Mouse (Mus musculus): ENCODE results near the gene Serpina3n. TPM values are rescaled to one million over a fixed set of nuclear protein-coding genes. Genes with fewer than 3 reads are reported as not detected.
"Not testable (repeated sequence)": the region's sequence is repeated elsewhere in the genome, so short reads cannot be mapped to it uniquely, and the experiment has no call there.

Serpina3n gene
- total RNA-seq, 2 experiments from 2014 or later, result 0.50 to 0.54 TPM

DNA sequence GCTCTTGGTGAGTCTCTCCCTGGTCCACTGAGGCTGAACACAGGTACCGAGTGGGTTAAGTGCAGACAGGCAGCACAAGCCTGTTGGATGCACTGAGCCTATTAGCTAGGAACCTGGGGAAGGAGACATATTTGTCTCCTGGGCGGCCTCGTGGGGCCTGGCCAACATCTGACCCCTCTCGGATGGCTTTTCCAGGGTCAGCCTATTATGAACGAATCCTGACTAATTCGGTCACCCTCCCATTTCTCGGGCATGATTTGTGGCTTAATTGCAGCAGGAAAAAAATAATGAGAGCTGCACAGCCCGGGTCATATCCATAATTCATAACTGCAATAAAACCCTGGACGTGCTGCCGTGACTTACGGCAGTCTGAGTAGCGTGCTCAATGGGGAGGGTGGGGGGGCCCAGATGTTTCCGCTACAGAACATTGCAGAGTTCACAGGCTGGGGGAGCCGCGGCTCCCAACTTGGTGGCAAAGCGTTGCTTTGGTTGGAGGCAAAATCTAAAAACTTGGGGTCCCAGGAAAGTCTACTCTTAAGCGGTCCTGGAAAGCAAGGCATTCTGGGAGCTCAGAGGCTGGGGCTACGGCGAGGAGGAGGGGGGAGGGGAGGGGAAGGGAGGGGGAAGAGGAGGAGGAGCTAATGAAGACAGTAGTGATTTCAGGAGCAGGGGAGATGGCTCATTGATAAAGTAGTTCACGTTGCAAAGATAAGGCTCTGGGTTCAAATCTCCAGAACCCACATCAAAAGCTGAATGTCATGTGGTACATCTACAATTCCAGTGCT lies 27.6 kb downstream of the Serpina3n start:
- DNase-seq, result no peak

DNA sequence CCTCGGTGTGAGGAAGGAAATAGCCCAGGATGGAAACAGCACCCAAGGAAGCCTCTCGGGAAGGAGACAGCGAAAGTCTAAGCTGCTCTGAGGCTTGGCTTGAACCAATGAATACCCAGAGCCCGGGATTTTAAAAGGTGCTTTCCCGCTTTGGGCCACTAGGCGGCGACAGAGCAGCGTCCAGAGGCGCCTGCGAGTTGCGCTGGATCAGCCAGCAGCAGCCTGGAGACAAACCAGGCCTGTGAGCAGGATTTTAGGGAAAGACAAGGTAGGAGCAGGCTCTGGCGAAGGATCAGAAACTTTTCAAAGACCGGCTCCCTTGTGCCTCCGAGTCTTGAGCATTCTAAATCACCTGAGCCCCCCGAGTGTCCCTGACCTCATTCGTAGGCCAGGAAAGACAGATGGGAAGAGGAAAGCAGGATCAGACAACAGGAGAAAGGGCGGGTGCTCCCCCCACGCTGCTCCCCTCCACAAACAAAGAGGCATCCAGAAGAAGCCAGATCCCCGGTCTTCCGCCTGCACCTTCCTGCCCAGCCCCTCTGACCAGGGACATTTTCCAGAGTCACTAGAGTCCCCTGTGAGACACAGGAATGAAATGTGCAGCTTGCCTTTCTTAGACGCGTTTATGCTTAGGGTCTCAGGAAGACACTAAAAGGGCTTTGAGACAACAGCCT lies 33.7 kb downstream of the Serpina3n start:
- DNase-seq, result peak; percentile 93

- DNase-seq, result peak; percentile 39
Observed at GRCm38 (mm10) chr12:104443716-104444115, 37.2 kb downstream of the Serpina3n start.

DNA sequence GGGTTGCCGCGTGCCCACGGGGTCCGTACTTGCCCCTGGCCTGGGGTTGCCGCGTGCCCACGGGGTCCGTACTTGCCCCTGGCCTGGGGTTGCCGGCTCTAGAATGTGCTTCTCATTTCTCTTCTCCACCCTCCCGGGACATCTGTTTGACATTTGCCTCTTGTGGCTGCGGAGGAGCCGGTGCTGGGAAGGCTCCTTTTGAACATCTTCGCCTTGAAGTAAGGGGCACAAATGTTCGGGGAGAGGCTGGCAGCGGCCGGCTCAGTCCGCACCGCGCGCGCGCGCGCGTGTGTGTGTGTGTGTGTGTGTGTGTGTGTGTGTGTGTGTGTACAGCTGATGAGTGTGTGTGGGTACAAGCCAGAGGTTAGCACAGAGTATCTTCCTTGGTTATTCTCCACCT lies 40.5 kb downstream of the Serpina3n start:
- not testable (repeated sequence) for DNase-seq

DNA sequence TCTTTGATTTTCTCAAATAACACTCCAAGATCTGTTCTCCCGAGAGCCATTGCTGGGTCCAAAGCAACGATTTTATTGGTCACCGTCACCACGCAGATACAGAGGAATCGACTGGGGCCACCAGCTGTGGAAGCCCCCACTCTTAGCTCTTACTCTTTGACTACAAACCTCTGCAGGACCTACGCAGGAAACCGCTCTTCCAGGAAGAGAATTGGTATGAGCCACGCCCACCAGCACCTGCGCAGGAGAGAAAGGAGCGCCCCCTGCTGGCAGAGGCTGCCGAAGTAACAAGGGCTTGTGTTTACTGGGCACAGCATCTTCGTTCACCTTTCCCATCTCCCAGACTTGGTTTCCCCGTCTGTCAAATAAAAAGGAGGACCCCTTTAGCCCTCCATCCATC lies 41.6 kb downstream of the Serpina3n start:
- DNase-seq, result peak; percentile 49

DNA sequence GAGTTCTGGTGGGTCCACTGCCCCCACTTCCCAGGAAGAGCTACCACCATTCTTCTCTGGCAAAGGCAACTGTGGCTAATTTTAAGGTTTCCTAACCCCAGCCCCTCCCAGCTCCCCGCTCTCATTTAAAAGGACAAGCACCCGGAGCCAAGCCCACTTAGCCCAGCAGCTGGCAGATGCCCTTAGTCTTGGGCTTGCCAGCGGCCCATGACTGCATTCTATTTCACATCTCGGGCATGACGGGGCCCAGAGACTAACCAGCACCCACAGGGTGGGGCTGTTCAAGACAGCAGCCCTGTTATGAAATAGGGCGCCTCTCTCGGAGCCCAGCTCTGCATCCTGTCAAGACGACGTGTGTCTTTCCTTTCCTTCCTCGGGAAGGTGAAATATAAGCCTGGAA lies 43.7 kb downstream of the Serpina3n start:
- DNase-seq, result no peak

DNA sequence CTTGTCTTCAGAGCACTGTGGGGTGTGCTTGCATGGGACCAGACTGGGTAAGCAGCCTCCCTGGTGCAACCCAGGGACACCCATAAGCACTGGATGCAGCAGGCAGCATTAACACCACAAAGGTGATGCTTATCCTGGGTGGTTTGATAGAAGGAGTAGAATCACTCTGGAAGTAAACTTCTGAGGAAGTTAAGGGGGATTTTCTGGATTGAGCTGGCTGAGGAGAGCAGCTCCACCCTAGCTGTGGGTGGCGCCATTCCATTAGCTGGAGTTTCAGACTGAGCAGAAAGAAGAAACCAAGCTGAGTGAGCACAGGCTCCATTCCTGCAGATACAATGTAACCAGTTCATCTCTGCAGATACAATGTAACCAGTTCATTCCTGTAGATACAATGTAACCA lies 46.5 kb downstream of the Serpina3n start:
- no peak for DNase-seq

DNA sequence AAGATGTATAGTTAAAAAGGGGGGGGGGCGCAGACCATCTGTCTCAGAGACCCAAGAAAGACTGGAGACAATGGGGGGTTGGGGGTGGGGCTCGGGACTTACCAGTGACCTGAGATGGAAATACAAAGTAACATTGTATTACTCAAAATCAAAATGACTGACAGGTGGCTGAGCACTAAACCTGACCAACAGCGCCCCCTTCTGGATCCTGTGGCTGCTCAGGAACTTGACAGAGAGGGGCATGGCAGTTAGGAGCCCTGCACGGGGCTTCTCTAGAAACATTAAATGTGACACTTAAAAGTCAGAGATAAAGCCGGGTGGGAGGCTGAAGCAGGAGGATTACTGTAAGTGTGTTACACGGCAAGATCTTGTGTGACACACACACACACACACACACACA lies 52.8 kb downstream of the Serpina3n start:
- DNase-seq, result no peak

- no peak for DNase-seq
Observed at GRCm38 (mm10) chr12:104461372-104461771, 54.8 kb downstream of the Serpina3n start.

Other genes starting within 250 kb of the Serpina3n start
- gene Serpina3f, start 192.2 kb upstream of the Serpina3n start, total RNA-seq (2021), result not detected
- gene Serpina3g, start 170.5 kb upstream of the Serpina3n start, total RNA-seq (2021), result 1 to 10 TPM in 1 of 2 experiments, under 1 TPM in 1; 0.83 to 1.7 TPM
- 1 to 10 TPM in 1 of 2 experiments, under 1 TPM in 1; 0.31 to 1.0 TPM for gene Serpina3i, start 143.6 kb upstream of the Serpina3n start, total RNA-seq (2021)
- gene Serpina3j, start 92.2 kb upstream of the Serpina3n start, total RNA-seq (2021), result not detected
- under 1 TPM in 1 of 2 experiments, not detected in 1; 0.12 TPM for gene Serpina3k, start 68.2 kb upstream of the Serpina3n start, total RNA-seq (2021)
- not detected for gene Serpina3m, start 68.2 kb upstream of the Serpina3n start, total RNA-seq (2021)
- gene Gsc, start 66.6 kb downstream of the Serpina3n start, total RNA-seq (2021), result under 1 TPM in 1 of 2 experiments, not detected in 1; 0.20 TPM

All from heart, postnatal 4 days (tissue).